Mouse (Mus musculus) heart, embryonic 12.5 days (tissue): ENCODE data around the gene Mrpl2. TPM values are rescaled to one million over a fixed set of nuclear protein-coding genes. Genes with fewer than 3 reads are reported as not detected.

Experiments used
- ATAC-seq: fragments of 200-750 bp; cut with Nextera tagmentation; 2 replicates; pipeline ENCODE4 v1.8.0; 2017; ENCODE audit warnings: moderate TSS enrichment, moderate library complexity; ENCODE audit not compliant: insufficient number of reproducible peaks, low FRiP score
- H3K27ac ChIP-seq: fragments of 300-500 bp; sonication (generic); 2 replicates; pipeline ENCODE4 v1.5.1; 2016; ENCODE audit warnings: mild to moderate bottlenecking, moderate library complexity; ENCODE audit not compliant: poor library complexity, severe bottlenecking
- H3K27me3 ChIP-seq: fragments of 300-500 bp; sonication (generic); replicated peaks from 2 replicates; pipeline ENCODE4 v1.6.1; 2016; ENCODE audit warnings: mild to moderate bottlenecking, moderate library complexity
- H3K36me3 ChIP-seq: fragments of 300-500 bp; sonication (generic); 2 replicates; pipeline ENCODE4 v1.6.1; 2016; ENCODE audit warnings: mild to moderate bottlenecking, moderate library complexity
- H3K4me1 ChIP-seq: fragments of 300-500 bp; sonication (generic); replicated peaks from 2 replicates; pipeline ENCODE4 v1.6.1; 2016; ENCODE audit warnings: mild to moderate bottlenecking
- H3K4me2 ChIP-seq: fragments of 300-500 bp; sonication (generic); 2 replicates; pipeline ENCODE4 v1.6.1; 2016; ENCODE audit warnings: mild to moderate bottlenecking, moderate library complexity
- H3K4me3 ChIP-seq: fragments of 300-500 bp; sonication (generic); 2 replicates; pipeline ENCODE4 v1.5.1; 2016; ENCODE audit warnings: mild to moderate bottlenecking
- H3K9ac ChIP-seq: fragments of 300-500 bp; sonication (generic); 2 replicates; pipeline ENCODE4 v1.6.1; 2016; ENCODE audit warnings: mild to moderate bottlenecking, moderate library complexity
- H3K9me3 ChIP-seq: fragments of 300-500 bp; sonication (generic); replicated peaks from 2 replicates; pipeline ENCODE4 v1.6.1; 2016; ENCODE audit warnings: mild to moderate bottlenecking, moderate library complexity
- WGBS: fragments of 180-500 bp; shearing (Covaris S2); methylation state at CpG from one replicate; pipeline ENCODE4 v1.1.7; 2016; 5-methylcytosine and 5-hydroxymethylcytosine counted together
- polyA plus RNA-seq: library from polyadenylated mRNA; unstranded; fragments of >200 nt; fragmentation: Nextera tagmentation; extraction: Ambion mirVana; gene quantifications from 2 replicates; pipeline ENCODE4 v1.2.1, GENCODE M21; 2016

Mrpl2 gene
- polyA plus RNA-seq, 1 experiment from 2014 or later, result 99.0 TPM

DNA sequence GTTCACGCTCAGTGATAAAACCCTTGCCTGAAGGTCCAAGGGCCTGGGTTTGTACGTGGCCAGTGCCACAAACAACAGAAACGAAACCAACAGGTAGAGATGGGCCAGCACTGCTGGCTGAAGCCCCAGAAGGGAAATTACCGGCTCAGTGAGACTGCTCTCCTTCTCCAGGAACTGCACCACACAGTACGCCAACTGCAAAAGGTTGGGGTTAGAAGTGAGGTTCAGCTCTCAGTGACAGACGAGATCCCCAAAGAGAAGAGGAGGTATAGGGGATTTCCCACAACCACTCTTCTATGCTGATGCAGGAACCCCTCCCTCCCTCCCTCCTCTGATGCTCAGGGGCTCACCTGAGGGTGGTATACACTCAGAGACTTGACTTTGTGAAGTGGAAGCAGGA is 39.9 kb downstream of the Mrpl2 start:
- WGBS, result 84% methylated on average over 6 of the region's 6 CpGs
- Histone ChIP-seq H3K36me3 (peaks cover 53% of the 10 kb centered on the region), H3K4me2 (no peak overlapping the region), H3K9ac (no peak overlapping the region), H3K27me3 (no peaks in the 10 kb centered on the region), H3K27ac (no peak overlapping the region), H3K9me3 (no peaks in the 10 kb centered on the region), H3K4me3 (no peak overlapping the region), H3K4me1 (peaks cover 21% of the 10 kb centered on the region)
- ATAC-seq, result no peak

DNA sequence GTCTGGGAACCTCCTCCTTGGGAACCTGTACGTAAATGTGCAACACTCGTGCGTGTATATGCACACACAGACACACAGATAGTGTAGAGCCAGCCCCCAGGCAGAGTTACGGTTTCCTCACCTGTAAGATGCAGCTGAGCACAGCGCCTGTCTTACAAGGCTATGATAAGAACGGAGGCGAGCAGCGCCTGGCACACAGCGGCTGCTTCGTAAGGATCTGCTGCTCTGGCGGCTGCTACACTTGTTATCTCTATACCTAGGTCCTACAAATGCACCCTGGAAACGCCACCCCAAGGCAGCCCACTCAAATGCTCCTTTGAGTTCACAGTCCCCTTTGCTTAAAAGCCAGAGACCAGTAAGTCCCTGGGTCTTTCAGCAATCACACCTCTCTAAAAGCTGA is 44.6 kb downstream of the Mrpl2 start:
- Histone ChIP-seq H3K9ac (no peak overlapping the region), H3K4me1 (0 out of 2 replicates have a peak, but pooled peaks cover 8% of the 10 kb centered on the region), H3K27me3 (no peaks in the 10 kb centered on the region), H3K4me3 (no peak overlapping the region), H3K9me3 (no peaks in the 10 kb centered on the region), H3K27ac (no peak overlapping the region), H3K4me2 (no peak overlapping the region), H3K36me3 (peaks cover 33% of the 10 kb centered on the region)
- 68% methylated on average over 12 of the region's 12 CpGs for WGBS
- no peak for ATAC-seq

DNA sequence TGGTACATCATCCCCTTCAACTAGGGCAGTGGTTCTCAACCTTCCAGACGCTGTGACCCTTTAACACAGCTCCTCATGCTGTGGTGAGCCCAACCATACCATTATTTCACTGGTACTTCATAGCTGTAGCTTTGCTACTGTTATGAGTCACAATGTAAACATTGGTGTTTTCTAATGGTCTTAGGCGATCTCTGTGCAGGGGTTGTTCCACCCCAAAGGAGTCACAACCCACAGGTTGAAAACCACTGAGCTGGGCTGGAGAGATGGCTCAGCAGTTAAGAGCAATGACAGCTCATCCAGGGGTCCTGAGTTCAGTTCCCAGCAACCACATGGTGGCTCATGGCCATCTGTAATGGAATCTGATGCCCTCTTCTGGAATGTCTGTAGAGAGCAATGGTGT is 45.4 kb downstream of the Mrpl2 start:
- no peak overlapping the region for H3K4me2 ChIP-seq
- no peaks in the 10 kb centered on the region for H3K27me3 ChIP-seq
- H3K27ac ChIP-seq, result no peak overlapping the region
- no peak overlapping the region for H3K9ac ChIP-seq
- 81% methylated on average over 2 of the region's 2 CpGs for WGBS
- H3K36me3 ChIP-seq, result peaks cover 26% of the 10 kb centered on the region
- ATAC-seq, result no peak
- H3K4me3 ChIP-seq, result no peak overlapping the region
- peaks cover 13% of the 10 kb centered on the region; the same call in 1 of the 2 replicates for H3K4me1 ChIP-seq
- no peaks in the 10 kb centered on the region for H3K9me3 ChIP-seq

DNA sequence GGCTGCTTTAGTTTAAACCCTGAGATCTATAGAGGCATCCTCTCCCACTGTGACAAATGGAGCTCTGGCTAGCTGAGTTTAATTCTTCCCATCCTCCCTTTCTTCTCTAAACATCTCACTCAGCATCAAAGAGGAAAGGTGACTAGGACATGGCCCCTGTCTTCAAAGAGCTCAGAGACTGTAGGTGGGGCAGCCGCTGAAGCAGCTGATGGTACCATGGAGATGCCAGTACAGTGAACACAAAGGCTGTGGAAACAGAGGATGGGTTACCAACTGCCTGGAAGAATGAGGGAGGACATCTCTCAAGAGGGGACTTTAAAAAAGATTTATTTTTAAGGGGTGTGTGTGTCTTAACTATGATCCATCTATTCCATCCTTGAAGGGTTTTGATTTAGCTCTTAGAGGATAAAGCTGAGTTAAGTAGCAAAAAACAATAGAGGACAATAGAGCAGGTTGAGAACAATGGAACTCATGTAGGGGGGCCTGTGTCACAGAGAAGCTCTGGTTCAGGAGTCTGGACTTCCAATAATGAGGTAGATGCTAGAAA is 48.6 kb downstream of the Mrpl2 start:
- Histone ChIP-seq H3K4me2 (no peak overlapping the region), H3K36me3 (peaks cover 31% of the 10 kb centered on the region), H3K9me3 (no peaks in the 10 kb centered on the region), H3K27ac (no peak overlapping the region), H3K4me3 (no peak overlapping the region), H3K9ac (no peak overlapping the region), H3K4me1 (peaks cover 14% of the 10 kb centered on the region; the same call in 1 of the 2 replicates), H3K27me3 (no peaks in the 10 kb centered on the region)
- no peak for ATAC-seq
- 93% methylated on average over 1 of the region's 1 CpGs for WGBS

- ATAC-seq, result no peak
- peaks cover 30% of the 10 kb centered on the region for H3K4me1 ChIP-seq
- H3K9ac ChIP-seq, result 0 out of 2 replicates have a peak overlapping the region, but pooled peaks have one; percentile 13
- WGBS, result 83% methylated on average over 6 of the region's 6 CpGs
- no peaks in the 10 kb centered on the region for H3K9me3 ChIP-seq
- peaks cover 23% of the 10 kb centered on the region for H3K36me3 ChIP-seq
- H3K27ac ChIP-seq, result no peak overlapping the region
- H3K4me2 ChIP-seq, result no peak overlapping the region
- H3K4me3 ChIP-seq, result no peak overlapping the region
- H3K27me3 ChIP-seq, result no peaks in the 10 kb centered on the region
Observed at GRCm38 (mm10) chr17:46698515-46698914, 52.5 kb downstream of the Mrpl2 start.

GRCm38 (mm10) chr17:46699245-46699644 is 53.2 kb downstream of the Mrpl2 start:
- Histone ChIP-seq H3K4me3 (no peak overlapping the region), H3K36me3 (peaks cover 22% of the 10 kb centered on the region), H3K27ac (no peak overlapping the region), H3K9me3 (no peaks in the 10 kb centered on the region), H3K9ac (no peak overlapping the region), H3K4me2 (no peak overlapping the region), H3K4me1 (peaks cover 37% of the 10 kb centered on the region), H3K27me3 (no peaks in the 10 kb centered on the region)
- 75% methylated on average over 5 of the region's 5 CpGs for WGBS
- ATAC-seq, result no peak

Other genes with a start within 250 kb of the Mrpl2 start
- gene Crip3, start 217.3 kb upstream of the Mrpl2 start, polyA plus RNA-seq, result 0.27 and 1.0 TPM in 2 replicates
- not detected in 2 replicates for gene Slc22a7, start 207.8 kb upstream of the Mrpl2 start, polyA plus RNA-seq
- gene Ttbk1, start 158.6 kb upstream of the Mrpl2 start, polyA plus RNA-seq, result 0.08 and 0.13 TPM in 2 replicates
- gene Dnph1, start 149.5 kb upstream of the Mrpl2 start, polyA plus RNA-seq, result 24.2 and 25.9 TPM in 2 replicates
- gene Cul9, start 99.8 kb upstream of the Mrpl2 start, polyA plus RNA-seq, result 7.2 and 7.4 TPM in 2 replicates
- gene Srf, start 90.1 kb upstream of the Mrpl2 start, polyA plus RNA-seq, result 15.0 and 17.5 TPM in 2 replicates
- gene Ptk7, start 16.7 kb upstream of the Mrpl2 start, polyA plus RNA-seq, result 68.5 and 71.4 TPM in 2 replicates
- 19.9 and 21.1 TPM in 2 replicates for gene Klc4, start 207 bp upstream of the Mrpl2 start, polyA plus RNA-seq
- gene Cul7, start 4.1 kb downstream of the Mrpl2 start, polyA plus RNA-seq, result 48.1 and 53.1 TPM in 2 replicates
- gene Rrp36, start 28.1 kb downstream of the Mrpl2 start, polyA plus RNA-seq, result 36.5 and 38.9 TPM in 2 replicates
- 116 and 123 TPM in 2 replicates for gene Mea1, start 32.6 kb downstream of the Mrpl2 start, polyA plus RNA-seq
- 149 and 155 TPM in 2 replicates for gene Klhdc3, start 34.7 kb downstream of the Mrpl2 start, polyA plus RNA-seq
- 62.8 TPM in 2 replicates for gene Ppp2r5d, start 58.9 kb downstream of the Mrpl2 start, polyA plus RNA-seq
- 16.9 and 17.0 TPM in 2 replicates for gene Pex6, start 65.2 kb downstream of the Mrpl2 start, polyA plus RNA-seq
- gene Gnmt, start 82.9 kb downstream of the Mrpl2 start, polyA plus RNA-seq, result 0.38 and 0.90 TPM in 2 replicates
- gene Cnpy3, start 106.0 kb downstream of the Mrpl2 start, polyA plus RNA-seq, result 52.2 and 53.0 TPM in 2 replicates
- 0.13 and 0.33 TPM in 2 replicates for gene Ptcra, start 117.5 kb downstream of the Mrpl2 start, polyA plus RNA-seq
- gene 2310039H08Rik, start 126.4 kb downstream of the Mrpl2 start, polyA plus RNA-seq, result 41.7 and 41.9 TPM in 2 replicates
- gene Rpl7l1, start 136.4 kb downstream of the Mrpl2 start, polyA plus RNA-seq, result 106 and 115 TPM in 2 replicates
- gene Bicral, start 212.3 kb downstream of the Mrpl2 start, polyA plus RNA-seq, result 4.0 and 5.7 TPM in 2 replicates
- gene Tbcc, start 244.5 kb downstream of the Mrpl2 start, polyA plus RNA-seq, result 52.4 and 55.1 TPM in 2 replicates